Mouse (Mus musculus) stomach, postnatal 0 days (tissue): ENCODE measurements around the gene A4galt. TPM values are rescaled to one million over a fixed set of nuclear protein-coding genes. Genes with fewer than 3 reads are reported as not detected.
A peak's percentile ranks its signal among the peaks of the same experiment; 100 is the strongest.

ENCODE experiments used
- ATAC-seq: fragments of 200-750 bp; cut with Nextera tagmentation; 2 replicates; pipeline ENCODE4 v1.8.0; 2017; ENCODE audit not compliant: low FRiP score, low TSS enrichment
- DNase-seq: peaks from one replicate; pipeline ENCODE4 v3.0.0-alpha.2; 2016; ENCODE audit warnings: low spot score
- H3K27ac ChIP-seq: fragments of 300-500 bp; sonication (generic); replicated peaks from 2 replicates; pipeline ENCODE4 v1.5.1; 2014; ENCODE audit warnings: mild to moderate bottlenecking, control low read depth
- H3K27me3 ChIP-seq: fragments of 300-500 bp; sonication (generic); 2 replicates; pipeline ENCODE4 v1.6.1; 2014; ENCODE audit warnings: low read length; ENCODE audit not compliant: control insufficient read depth, insufficient read depth
- H3K36me3 ChIP-seq: fragments of 300-500 bp; sonication (generic); 2 replicates; pipeline ENCODE4 v1.6.1; 2014; ENCODE audit warnings: low read length, mixed read lengths; ENCODE audit not compliant: control insufficient read depth, insufficient read depth
- H3K4me1 ChIP-seq: fragments of 300-500 bp; sonication (generic); replicated peaks from 2 replicates; pipeline ENCODE4 v1.6.1; 2014; ENCODE audit warnings: antibody characterized with exemption; ENCODE audit not compliant: control insufficient read depth, insufficient read depth
- H3K4me2 ChIP-seq: fragments of 300-500 bp; sonication (generic); replicated peaks from 2 replicates; pipeline ENCODE4 v1.6.1; 2014; ENCODE audit warnings: low read depth, mild to moderate bottlenecking, control low read depth, moderate library complexity
- H3K4me3 ChIP-seq: fragments of 300-500 bp; sonication (generic); 2 replicates; pipeline ENCODE4 v1.5.1; 2014; ENCODE audit warnings: low read depth, low read length, control low read depth
- H3K9ac ChIP-seq: fragments of 300-500 bp; sonication (generic); 2 replicates; pipeline ENCODE4 v1.6.1; 2014; ENCODE audit warnings: mild to moderate bottlenecking, low read length, control low read depth, mixed read lengths
- H3K9me3 ChIP-seq: fragments of 300-500 bp; sonication (generic); 2 replicates; pipeline ENCODE4 v1.6.1; 2016; ENCODE audit warnings: low read length; ENCODE audit not compliant: control insufficient read depth
- CTCF ChIP-seq: IDR thresholded peaks from 2 replicates; pipeline ENCODE4 v1.5.1; 2016; ENCODE audit warnings: antibody characterized with exemption, low read depth, mild to moderate bottlenecking, moderate library complexity
- EP300 ChIP-seq: optimal IDR thresholded peaks from 2 replicates; pipeline ENCODE3; 2016; ENCODE audit warnings: antibody characterized with exemption
- WGBS: fragments of 180-500 bp; shearing (Covaris S2); extraction: QIAGEN DNeasy Blood & Tissue Kit; methylation state at CpG from one replicate; pipeline ENCODE4 v1.1.7; 2014; 5-methylcytosine and 5-hydroxymethylcytosine counted together
- polyA plus RNA-seq: library from polyadenylated mRNA; unstranded; fragments of >200 nt; fragmentation: Nextera tagmentation; extraction: Ambion mirVana; gene quantifications from 2 replicates; pipeline ENCODE4 v1.2.1, GENCODE M21; 2015

A4galt gene
- polyA plus RNA-seq, 1 experiment from 2014 or later, result 23.0 TPM

DNA sequence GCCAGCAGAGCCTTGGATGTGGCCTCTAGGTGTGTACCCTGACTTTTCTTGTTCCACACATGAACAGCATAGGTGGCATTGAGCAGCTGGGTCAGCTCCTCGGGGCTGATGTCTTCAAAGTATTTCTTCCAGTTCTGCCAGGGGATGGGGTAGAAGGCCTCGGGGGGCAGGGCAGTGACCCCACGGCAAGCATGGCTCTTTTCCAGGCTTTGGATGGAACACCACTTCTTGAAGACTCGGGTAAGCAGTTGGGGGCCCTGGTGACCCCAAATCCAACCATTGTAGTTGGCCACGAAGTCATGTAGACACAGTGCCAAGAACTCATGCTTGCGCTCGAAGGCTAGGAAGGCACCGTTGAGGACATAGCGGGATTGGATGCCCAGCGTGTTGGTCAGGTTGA, 24.0 kb downstream of the A4galt start:
- DNase-seq, result no peak
- no peaks in the 10 kb centered on the region for H3K9me3 ChIP-seq
- no peak overlapping the region for H3K9ac ChIP-seq
- TF ChIP-seq EP300, result no peak
- no peaks in the 10 kb centered on the region for H3K27me3 ChIP-seq
- H3K4me2 ChIP-seq, result no peak overlapping the region
- peaks cover 13% of the 10 kb centered on the region for H3K4me1 ChIP-seq
- peak overlapping the region; percentile 53 for H3K27ac ChIP-seq
- WGBS, result 93% methylated on average over 10 of the region's 10 CpGs
- ATAC-seq, result no peak
- H3K36me3 ChIP-seq, result 0 out of 2 replicates have a peak, but pooled peaks cover 4% of the 10 kb centered on the region
- no peak overlapping the region for H3K4me3 ChIP-seq

DNA sequence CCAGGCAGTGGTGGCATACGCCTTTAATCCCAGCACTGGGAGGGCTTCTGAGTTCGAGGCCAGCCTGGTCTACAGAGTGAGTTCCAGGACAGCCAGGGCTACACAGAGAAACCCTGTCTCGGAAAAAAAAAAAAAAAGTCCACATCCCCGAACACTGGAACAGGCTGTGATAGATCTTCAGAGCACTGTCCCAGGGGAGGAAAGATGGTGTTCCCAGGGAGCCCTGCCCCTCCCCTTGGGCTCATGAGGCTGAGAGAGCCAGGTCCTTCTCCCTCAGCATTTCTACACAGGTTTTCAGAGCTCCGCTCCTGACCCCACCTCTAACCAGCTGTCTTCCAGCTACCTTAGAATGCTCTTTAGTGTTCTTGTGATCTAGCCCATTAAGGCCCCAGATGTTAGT, 24.7 kb downstream of the A4galt start:
- TF ChIP-seq CTCF, result no peak
- no peak for TF ChIP-seq EP300
- H3K4me3 ChIP-seq, result no peak overlapping the region
- H3K4me2 ChIP-seq, result no peak overlapping the region
- H3K27me3 ChIP-seq, result no peaks in the 10 kb centered on the region
- H3K9me3 ChIP-seq, result no peaks in the 10 kb centered on the region
- ATAC-seq (no peak), DNase-seq (no peak)
- H3K4me1 ChIP-seq, result peaks cover 13% of the 10 kb centered on the region
- H3K9ac ChIP-seq, result no peak overlapping the region
- H3K27ac ChIP-seq, result peak overlapping the region; percentile 53
- WGBS, result 69% methylated on average over 5 of the region's 5 CpGs
- H3K36me3 ChIP-seq, result 0 out of 2 replicates have a peak, but pooled peaks cover 4% of the 10 kb centered on the region

GRCm38 (mm10) chr15:83226066-83226834, 25.3 kb downstream of the A4galt start:
- DNase-seq, result no peak
- H3K27ac ChIP-seq, result peak overlapping the region; percentile 76
- H3K4me1 ChIP-seq, result peaks cover 13% of the 10 kb centered on the region
- no peak for ATAC-seq
- no peak overlapping the region for H3K4me2 ChIP-seq
- H3K9ac ChIP-seq, result no peak overlapping the region
- no peak overlapping the region for H3K4me3 ChIP-seq
- 0 out of 2 replicates have a peak, but pooled peaks cover 4% of the 10 kb centered on the region for H3K36me3 ChIP-seq
- H3K27me3 ChIP-seq, result no peaks in the 10 kb centered on the region
- no peaks in the 10 kb centered on the region for H3K9me3 ChIP-seq
- TF ChIP-seq CTCF, result no peak
- TF ChIP-seq EP300, result no peak
- 59% methylated on average over 9 of the region's 9 CpGs for WGBS

DNA sequence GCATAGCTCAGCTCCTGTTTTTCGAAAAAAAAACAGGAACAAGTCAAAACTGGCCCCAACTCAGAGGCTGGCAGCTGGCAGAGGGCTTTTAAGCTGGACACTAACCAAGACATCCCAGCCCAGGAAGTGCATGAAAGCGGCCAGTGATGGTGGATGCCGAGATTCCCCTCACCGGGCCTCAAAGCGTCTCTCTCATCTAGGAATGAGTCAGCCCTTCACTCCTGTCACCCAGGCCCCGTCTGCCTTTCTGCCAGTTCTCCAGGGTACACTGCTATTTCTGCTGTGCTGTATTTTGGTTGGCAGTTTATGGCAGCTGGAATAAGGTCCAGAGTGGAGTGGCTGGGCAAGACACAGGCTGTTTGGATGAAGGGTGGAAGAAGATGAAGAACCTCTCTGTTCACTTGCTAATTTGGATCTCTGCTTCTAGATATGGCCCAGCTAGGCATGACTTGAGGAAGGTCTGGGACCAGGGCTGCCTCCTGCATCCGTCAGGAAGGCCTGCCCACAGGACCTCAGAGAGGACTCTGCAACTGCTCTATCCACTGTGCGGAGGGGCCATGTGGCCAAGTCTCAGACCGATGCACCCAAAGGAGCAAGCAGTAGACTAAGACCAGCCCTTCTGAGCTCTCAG, 27.3 kb downstream of the A4galt start:
- no peak for TF ChIP-seq CTCF
- peak; percentile 13 for TF ChIP-seq EP300
- no peak overlapping the region for H3K9ac ChIP-seq
- H3K36me3 ChIP-seq, result 0 out of 2 replicates have a peak, but pooled peaks cover 4% of the 10 kb centered on the region
- peak overlapping the region; percentile 34; the same call in 1 of the 2 replicates for H3K4me2 ChIP-seq
- H3K4me3 ChIP-seq, result no peak overlapping the region
- DNase-seq, result peak; percentile 44
- peak; percentile 42; the same call in 1 of the 2 replicates for ATAC-seq
- WGBS, result 36% methylated on average over 9 of the region's 9 CpGs
- no peaks in the 10 kb centered on the region for H3K9me3 ChIP-seq
- no peaks in the 10 kb centered on the region for H3K27me3 ChIP-seq
- peak overlapping the region; percentile 96 for H3K27ac ChIP-seq
- peaks cover 13% of the 10 kb centered on the region for H3K4me1 ChIP-seq

DNA sequence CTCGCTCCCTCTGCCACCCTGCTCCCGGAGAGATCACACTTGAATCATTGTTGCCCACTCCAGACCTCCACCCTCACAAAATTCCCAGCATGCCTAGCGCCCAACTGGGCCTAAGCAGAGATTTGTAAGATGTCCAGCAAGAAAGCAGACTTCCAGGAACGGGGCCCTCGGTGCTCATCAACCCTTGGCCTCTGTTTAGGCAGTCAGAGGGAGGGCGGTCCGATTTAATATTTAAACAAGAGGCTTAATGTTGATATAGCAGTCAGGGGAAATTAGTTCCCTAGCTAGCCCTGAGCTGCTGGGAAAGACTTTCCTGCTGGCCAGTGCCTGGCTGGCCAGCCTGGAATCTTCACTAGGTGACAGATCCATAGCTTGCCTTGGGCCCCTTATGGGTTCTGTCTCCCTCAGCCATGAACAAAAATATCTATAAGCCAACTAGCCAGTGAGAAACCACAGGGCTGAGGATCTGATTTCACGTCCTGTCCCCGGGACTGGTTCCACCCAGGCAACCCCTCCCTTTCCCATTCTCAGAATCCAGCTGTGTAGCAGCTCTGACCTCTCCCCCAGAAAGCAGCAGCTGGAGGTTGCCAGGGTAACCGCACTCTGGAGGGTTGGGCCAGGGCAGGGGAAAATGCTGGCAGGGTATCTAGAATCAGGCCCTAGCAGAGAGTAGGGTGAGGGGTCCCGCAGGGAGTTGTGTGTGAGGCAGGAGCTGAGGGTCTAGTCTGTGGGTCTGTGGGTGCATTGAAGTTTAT, 28.2 kb downstream of the A4galt start:
- Histone ChIP-seq H3K9me3 (no peaks in the 10 kb centered on the region), H3K4me3 (no peak overlapping the region), H3K36me3 (0 out of 2 replicates have a peak, but pooled peaks cover 4% of the 10 kb centered on the region), H3K27me3 (no peaks in the 10 kb centered on the region), H3K4me1 (peaks cover 13% of the 10 kb centered on the region), H3K9ac (peak overlapping the region; percentile 35; the same call in 1 of the 2 replicates), H3K27ac (peak overlapping the region; percentile 96), H3K4me2 (peak overlapping the region; percentile 34; the same call in 1 of the 2 replicates)
- DNase-seq (peak; percentile 80), ATAC-seq (peak; percentile 89)
- WGBS, result 8% methylated on average over 11 of the region's 11 CpGs
- peak; percentile 24 for TF ChIP-seq EP300
- no peak for TF ChIP-seq CTCF
